Mouse (Mus musculus) limb, embryonic 15.5 days (tissue): ENCODE results near the gene Zfp628. TPM values are rescaled to one million over a fixed set of nuclear protein-coding genes. Genes with fewer than 3 reads are reported as not detected.

Experiments used
- ATAC-seq: fragments of 200-750 bp; cut with Nextera tagmentation; 2 replicates; pipeline ENCODE4 v1.8.0; 2017; ENCODE audit warnings: low read depth, moderate TSS enrichment; ENCODE audit not compliant: insufficient number of reproducible peaks, low FRiP score, low TSS enrichment
- H3K27ac ChIP-seq: fragments of 300-500 bp; sonication (generic); 2 replicates; pipeline ENCODE4 v1.5.1; 2015; ENCODE audit warnings: moderate library complexity, mild to moderate bottlenecking, inconsistent platforms
- H3K27me3 ChIP-seq: fragments of 300-500 bp; sonication (generic); 2 replicates; pipeline ENCODE4 v1.6.1; 2015; ENCODE audit warnings: inconsistent platforms
- H3K36me3 ChIP-seq: fragments of 300-500 bp; sonication (generic); 2 replicates; pipeline ENCODE4 v1.6.1; 2015; ENCODE audit warnings: inconsistent platforms
- H3K4me1 ChIP-seq: fragments of 300-500 bp; sonication (generic); 2 replicates; pipeline ENCODE4 v1.6.1; 2015; ENCODE audit warnings: inconsistent platforms
- H3K4me2 ChIP-seq: fragments of 300-500 bp; sonication (generic); 2 replicates; pipeline ENCODE4 v1.6.1; 2015; ENCODE audit warnings: mild to moderate bottlenecking, inconsistent platforms
- H3K4me3 ChIP-seq: fragments of 300-500 bp; sonication (generic); 2 replicates; pipeline ENCODE4 v1.5.1; 2015; ENCODE audit warnings: mild to moderate bottlenecking, inconsistent platforms
- H3K9ac ChIP-seq: fragments of 300-500 bp; sonication (generic); 2 replicates; pipeline ENCODE4 v1.6.1; 2015; ENCODE audit warnings: inconsistent platforms
- H3K9me3 ChIP-seq: fragments of 300-500 bp; sonication (generic); 2 replicates; pipeline ENCODE4 v1.6.1; 2016; ENCODE audit warnings: inconsistent platforms
- WGBS: fragments of 180-500 bp; shearing (Covaris S2); methylation state at CpG from one replicate; pipeline ENCODE4 v1.1.7; 2015; 5-methylcytosine and 5-hydroxymethylcytosine counted together
- polyA plus RNA-seq: library from polyadenylated mRNA; unstranded; fragments of >200 nt; fragmentation: Nextera tagmentation; extraction: Ambion mirVana; gene quantifications from 2 replicates; pipeline ENCODE4 v1.2.1, GENCODE M21; 2015

Gene Zfp628
- polyA plus RNA-seq, 1 experiment from 2014 or later: 3.4 TPM

DNA sequence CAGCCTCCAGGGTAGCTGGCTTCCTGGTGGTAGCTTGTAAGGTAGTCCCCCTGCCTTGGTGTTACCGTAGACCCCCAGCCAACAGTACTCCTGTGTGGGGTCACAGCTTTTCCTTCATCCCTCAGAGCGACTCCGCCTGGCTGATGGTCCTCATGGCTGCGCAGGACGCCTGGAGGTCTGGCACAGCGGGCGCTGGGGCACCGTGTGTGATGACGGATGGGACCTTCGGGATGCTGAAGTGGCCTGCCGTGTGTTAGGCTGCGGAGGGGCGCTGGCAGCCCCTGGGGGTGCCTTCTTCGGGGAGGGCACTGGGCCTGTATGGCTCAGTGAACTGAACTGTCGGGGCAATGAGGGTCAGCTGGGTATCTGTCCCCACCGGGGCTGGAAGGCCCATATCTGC, 11.8 kb downstream of the Zfp628 start:
- peak overlapping the region; percentile 66; the same call in 1 of the 2 replicates for H3K4me2 ChIP-seq
- WGBS: 66% methylated on average over 16 of the region's 16 CpGs
- ATAC-seq: no peak
- peak overlapping the region; percentile 91; the same call in 1 of the 2 replicates for H3K27ac ChIP-seq
- H3K4me1 ChIP-seq: peaks cover 58% of the 10 kb centered on the region
- H3K36me3 ChIP-seq: no peaks in the 10 kb centered on the region
- peak overlapping the region; percentile 12 for H3K4me3 ChIP-seq
- no peak overlapping the region for H3K9ac ChIP-seq
- no peaks in the 10 kb centered on the region for H3K27me3 ChIP-seq
- no peaks in the 10 kb centered on the region for H3K9me3 ChIP-seq

DNA sequence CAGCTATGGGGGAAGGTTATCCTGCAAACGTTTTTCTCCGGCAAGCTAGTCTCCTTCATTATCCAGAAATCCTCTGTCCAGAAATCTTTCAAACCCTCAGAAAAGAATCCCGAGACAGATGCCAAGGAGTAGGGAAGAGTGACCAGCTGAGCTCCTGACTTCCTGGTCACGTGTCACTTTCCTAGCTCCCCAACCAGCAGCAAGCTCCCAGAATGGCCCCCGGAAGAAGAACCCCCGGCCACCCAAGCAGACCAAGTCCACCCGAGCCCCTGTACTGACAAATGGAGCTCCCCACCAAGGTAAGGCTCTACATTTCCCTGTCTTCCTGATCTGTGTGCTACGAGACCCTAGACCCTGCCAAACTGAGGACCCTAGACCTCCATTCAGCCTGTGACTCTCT, 12.7 kb downstream of the Zfp628 start:
- Histone ChIP-seq H3K9me3 (no peaks in the 10 kb centered on the region), H3K9ac (no peak overlapping the region), H3K4me1 (peaks cover 49% of the 10 kb centered on the region), H3K4me2 (peak overlapping the region; percentile 66; the same call in 1 of the 2 replicates), H3K27ac (peak overlapping the region; percentile 47; the same call in 1 of the 2 replicates), H3K27me3 (no peaks in the 10 kb centered on the region), H3K36me3 (no peaks in the 10 kb centered on the region), H3K4me3 (no peak overlapping the region)
- WGBS: 55% methylated on average over 8 of the region's 8 CpGs
- no peak for ATAC-seq

DNA sequence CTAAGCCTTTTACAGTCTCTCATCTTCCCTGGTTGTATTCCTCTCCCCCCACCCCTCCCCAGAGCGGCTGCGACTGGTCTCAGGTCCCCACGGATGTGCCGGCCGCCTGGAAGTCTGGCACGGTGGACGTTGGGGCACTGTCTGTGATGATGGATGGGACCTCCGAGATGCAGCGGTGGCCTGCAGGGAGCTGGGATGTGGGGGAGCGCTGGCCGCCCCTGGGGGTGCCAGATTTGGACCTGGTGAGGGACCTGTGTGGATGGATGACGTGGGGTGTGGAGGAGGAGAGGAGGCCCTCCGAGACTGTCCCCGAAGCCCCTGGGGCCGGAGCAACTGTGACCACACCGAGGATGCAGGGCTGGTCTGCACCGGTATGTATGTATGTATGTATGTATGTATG, 13.3 kb downstream of the Zfp628 start:
- Histone ChIP-seq H3K4me2 (no peak overlapping the region), H3K27me3 (no peaks in the 10 kb centered on the region), H3K4me3 (no peak overlapping the region), H3K9ac (no peak overlapping the region), H3K9me3 (no peaks in the 10 kb centered on the region), H3K4me1 (peaks cover 43% of the 10 kb centered on the region), H3K27ac (no peak overlapping the region), H3K36me3 (no peaks in the 10 kb centered on the region)
- no peak for ATAC-seq
- WGBS: 70% methylated on average over 17 of the region's 17 CpGs

DNA sequence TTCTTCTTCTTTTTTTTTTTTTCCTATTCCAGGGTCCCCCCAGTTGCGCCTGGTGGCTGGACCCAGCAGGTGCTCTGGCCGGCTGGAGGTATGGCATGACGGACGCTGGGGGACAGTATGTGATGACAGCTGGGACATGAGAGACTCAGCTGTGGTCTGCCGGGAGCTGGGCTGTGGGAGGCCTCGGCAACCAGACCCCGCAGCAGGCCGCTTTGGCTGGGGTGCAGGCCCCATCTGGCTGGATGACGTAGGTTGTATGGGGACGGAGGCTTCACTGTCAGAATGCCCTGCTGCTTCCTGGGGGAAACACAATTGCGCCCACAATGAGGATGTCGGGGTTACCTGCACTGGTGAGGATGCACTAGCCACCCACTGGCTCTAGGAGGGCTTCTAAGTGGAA, 18.1 kb downstream of the Zfp628 start:
- Histone ChIP-seq H3K27ac (no peak overlapping the region), H3K36me3 (no peaks in the 10 kb centered on the region), H3K4me2 (no peak overlapping the region), H3K9ac (no peak overlapping the region), H3K4me3 (no peak overlapping the region), H3K9me3 (no peaks in the 10 kb centered on the region), H3K4me1 (0 out of 2 replicates have a peak, but pooled peaks cover 2% of the 10 kb centered on the region), H3K27me3 (no peaks in the 10 kb centered on the region)
- 71% methylated on average over 12 of the region's 12 CpGs for WGBS
- no peak for ATAC-seq

GRCm38 (mm10) chr7:4934160-4934914, 19.3 kb downstream of the Zfp628 start:
- 78% methylated on average over 4 of the region's 4 CpGs for WGBS
- no peak overlapping the region for H3K4me2 ChIP-seq
- no peak for ATAC-seq
- H3K9ac ChIP-seq: no peak overlapping the region
- H3K4me3 ChIP-seq: no peak overlapping the region
- no peaks in the 10 kb centered on the region for H3K27me3 ChIP-seq
- no peaks in the 10 kb centered on the region for H3K4me1 ChIP-seq
- no peaks in the 10 kb centered on the region for H3K9me3 ChIP-seq
- no peak overlapping the region for H3K27ac ChIP-seq
- H3K36me3 ChIP-seq: no peaks in the 10 kb centered on the region

DNA sequence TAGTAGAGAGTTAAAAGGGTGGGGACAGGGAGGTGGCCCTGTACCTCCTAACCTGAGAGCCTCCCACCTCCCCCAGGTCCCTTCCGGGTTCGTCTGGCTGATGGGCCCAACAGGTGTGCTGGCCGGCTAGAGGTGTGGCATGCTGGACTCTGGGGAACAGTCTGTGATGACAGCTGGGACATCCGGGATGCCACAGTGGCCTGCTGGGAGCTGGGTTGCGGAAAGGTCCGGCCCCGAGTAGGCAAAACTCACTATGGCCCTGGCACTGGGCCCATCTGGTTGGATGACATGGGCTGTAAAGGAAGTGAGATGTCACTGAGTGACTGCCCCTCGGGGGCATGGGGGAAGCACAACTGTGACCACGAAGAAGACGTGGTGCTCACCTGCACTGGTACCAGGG, 21.8 kb downstream of the Zfp628 start:
- no peak overlapping the region for H3K4me2 ChIP-seq
- H3K9ac ChIP-seq: no peak overlapping the region
- H3K4me1 ChIP-seq: no peaks in the 10 kb centered on the region
- no peaks in the 10 kb centered on the region for H3K36me3 ChIP-seq
- no peak overlapping the region for H3K27ac ChIP-seq
- 71% methylated on average over 10 of the region's 10 CpGs for WGBS
- H3K9me3 ChIP-seq: no peaks in the 10 kb centered on the region
- no peak for ATAC-seq
- no peaks in the 10 kb centered on the region for H3K27me3 ChIP-seq
- no peak overlapping the region for H3K4me3 ChIP-seq

GRCm38 (mm10) chr7:4937392-4937791, 22.4 kb downstream of the Zfp628 start:
- no peak overlapping the region for H3K27ac ChIP-seq
- no peak overlapping the region for H3K9ac ChIP-seq
- no peaks in the 10 kb centered on the region for H3K9me3 ChIP-seq
- no peak for ATAC-seq
- no peaks in the 10 kb centered on the region for H3K27me3 ChIP-seq
- 65% methylated on average over 11 of the region's 11 CpGs for WGBS
- no peak overlapping the region for H3K4me2 ChIP-seq
- no peak overlapping the region for H3K4me3 ChIP-seq
- H3K4me1 ChIP-seq: no peaks in the 10 kb centered on the region
- no peaks in the 10 kb centered on the region for H3K36me3 ChIP-seq

DNA sequence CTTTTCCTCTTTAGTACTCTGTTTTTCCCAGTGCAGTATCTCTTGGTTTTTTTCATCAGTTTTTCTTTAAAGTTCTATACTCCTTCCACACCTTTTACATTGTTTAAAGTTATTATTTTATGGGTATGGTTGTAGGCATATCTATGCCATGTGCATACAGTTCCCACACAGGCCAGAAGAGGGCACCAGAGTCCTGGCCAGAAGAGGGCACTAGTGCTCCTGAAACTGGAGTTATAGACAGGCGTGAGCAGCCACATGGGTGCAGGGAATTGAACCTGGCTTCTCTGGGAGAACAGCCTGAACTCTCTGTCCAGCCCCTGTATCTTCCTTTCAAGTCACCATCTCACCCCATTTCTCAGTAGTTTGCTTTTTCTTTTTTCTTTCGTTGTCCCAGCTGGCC, 23.4 kb downstream of the Zfp628 start:
- Histone ChIP-seq H3K27me3 (no peaks in the 10 kb centered on the region), H3K4me3 (no peak overlapping the region), H3K4me2 (no peak overlapping the region), H3K4me1 (peaks cover 2% of the 10 kb centered on the region; the same call in 1 of the 2 replicates), H3K36me3 (no peaks in the 10 kb centered on the region), H3K27ac (no peak overlapping the region), H3K9me3 (no peaks in the 10 kb centered on the region), H3K9ac (no peak overlapping the region)
- WGBS: 26% methylated on average over 2 of the region's 2 CpGs
- ATAC-seq: no peak

DNA sequence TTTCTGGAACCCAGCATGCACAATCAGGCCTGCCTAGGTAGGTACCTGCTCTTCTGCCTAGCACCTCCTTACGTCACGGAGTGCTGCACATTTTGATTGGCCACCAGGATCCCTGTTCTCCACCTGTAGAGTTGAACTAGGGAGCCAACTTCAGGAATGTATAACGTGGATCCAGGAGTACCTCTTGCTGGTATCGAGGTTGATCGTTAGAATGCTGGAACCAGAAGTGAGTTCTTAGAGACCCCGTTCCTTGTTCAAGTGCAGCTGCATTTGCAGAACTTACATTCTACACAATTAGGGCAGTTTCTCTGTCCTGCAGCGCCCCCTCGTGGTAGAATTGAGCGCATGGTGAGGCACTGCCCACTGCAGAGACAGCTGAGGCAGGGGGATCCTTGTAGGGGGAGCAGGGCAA, 25.1 kb downstream of the Zfp628 start:
- ATAC-seq: no peak
- Histone ChIP-seq H3K4me1 (peaks cover 5% of the 10 kb centered on the region; the same call in 1 of the 2 replicates), H3K9me3 (no peaks in the 10 kb centered on the region), H3K9ac (no peak overlapping the region), H3K27ac (no peak overlapping the region), H3K27me3 (no peaks in the 10 kb centered on the region), H3K4me3 (no peak overlapping the region), H3K4me2 (no peak overlapping the region), H3K36me3 (no peaks in the 10 kb centered on the region)
- WGBS: 14% methylated on average over 9 of the region's 9 CpGs

DNA sequence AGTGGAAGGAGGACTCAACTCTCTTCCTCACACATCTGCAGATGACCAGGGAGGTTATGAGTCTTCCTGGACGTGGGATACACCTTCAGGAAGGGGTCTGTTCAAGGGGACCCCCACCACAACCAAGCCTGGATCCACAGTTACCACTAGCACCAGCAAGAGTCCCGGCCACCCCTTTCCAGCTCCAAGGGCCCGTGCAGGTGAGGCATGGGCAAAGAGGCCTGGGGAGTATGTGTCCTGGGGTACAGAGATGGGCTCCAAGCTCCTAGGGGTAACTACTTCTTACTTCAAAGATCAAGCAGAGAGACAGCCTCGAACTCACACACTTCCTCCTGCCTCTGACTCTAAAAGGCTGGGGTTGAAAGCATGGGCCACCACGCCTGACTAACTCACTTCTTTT, 27.7 kb downstream of the Zfp628 start:
- no peak for ATAC-seq
- H3K4me1 ChIP-seq: peaks cover 5% of the 10 kb centered on the region; the same call in 1 of the 2 replicates
- H3K27me3 ChIP-seq: no peaks in the 10 kb centered on the region

DNA sequence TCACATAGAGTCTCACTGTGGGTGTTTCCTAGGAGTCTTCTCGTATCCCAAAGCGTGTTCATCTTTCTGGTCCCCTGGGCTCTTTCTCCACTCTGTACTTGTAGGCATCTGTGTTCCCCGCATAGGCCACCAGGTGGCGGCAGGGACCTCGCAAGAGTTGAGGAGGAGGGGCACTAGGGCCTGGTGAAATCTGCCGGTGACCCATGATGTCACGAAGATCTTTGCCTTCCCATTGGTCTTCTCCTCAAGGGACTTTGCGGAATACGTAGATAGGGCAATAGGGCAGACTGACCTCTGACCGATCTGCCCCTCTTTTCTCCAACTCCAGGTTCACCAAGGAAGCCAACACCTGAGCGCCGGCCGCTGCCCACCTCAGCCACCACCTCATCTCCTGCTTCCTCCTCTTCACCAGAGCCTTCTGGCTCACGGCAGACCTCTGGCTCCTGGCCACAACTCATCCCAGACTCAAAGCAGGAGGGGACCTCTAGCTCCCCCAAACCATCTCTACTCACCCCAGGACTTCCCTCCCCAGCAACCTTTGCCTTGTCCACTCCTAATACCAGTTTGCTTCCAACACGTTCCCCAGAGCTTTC, 28.3 kb downstream of the Zfp628 start:
- H3K4me3 ChIP-seq: peak overlapping the region; percentile 33
- no peaks in the 10 kb centered on the region for H3K36me3 ChIP-seq
- H3K4me1 ChIP-seq: peaks cover 8% of the 10 kb centered on the region; the same call in 1 of the 2 replicates
- no peaks in the 10 kb centered on the region for H3K9me3 ChIP-seq
- no peak overlapping the region for H3K9ac ChIP-seq
- WGBS: 20% methylated on average over 15 of the region's 15 CpGs
- peak; percentile 70; the same call in 1 of the 2 replicates for ATAC-seq
- H3K27me3 ChIP-seq: no peaks in the 10 kb centered on the region
- peak overlapping the region; percentile 48 for H3K4me2 ChIP-seq
- no peak overlapping the region for H3K27ac ChIP-seq

More for the DNA sequence above, 27.7 kb downstream of the Zfp628 start:
- H3K27ac ChIP-seq: no peak overlapping the region
- H3K36me3 ChIP-seq: no peaks in the 10 kb centered on the region
- WGBS: 48% methylated on average over 5 of the region's 5 CpGs
- no peak overlapping the region for H3K9ac ChIP-seq
- H3K9me3 ChIP-seq: no peaks in the 10 kb centered on the region
- H3K4me3 ChIP-seq: no peak overlapping the region
- no peak overlapping the region for H3K4me2 ChIP-seq

GRCm38 (mm10) chr7:4947855-4948254, 32.8 kb downstream of the Zfp628 start:
- Histone ChIP-seq H3K36me3 (no peaks in the 10 kb centered on the region), H3K27me3 (no peaks in the 10 kb centered on the region), H3K9ac (no peak overlapping the region), H3K4me3 (no peak overlapping the region), H3K4me2 (no peak overlapping the region), H3K4me1 (peaks cover 8% of the 10 kb centered on the region; the same call in 1 of the 2 replicates), H3K27ac (no peak overlapping the region), H3K9me3 (no peaks in the 10 kb centered on the region)
- ATAC-seq: no peak
- 20% methylated on average over 2 of the region's 2 CpGs for WGBS
